Mouse (Mus musculus) heart, postnatal 25 days (tissue): ENCODE data around the gene H2-Q4. TPM values are rescaled to one million over a fixed set of nuclear protein-coding genes. Genes with fewer than 3 reads are reported as not detected.
"Not testable (repeated sequence)": the region's sequence is repeated elsewhere in the genome, so short reads cannot be mapped to it uniquely, and the experiment has no call there.

Experiments used
- DNase-seq: peaks from one replicate; pipeline ENCODE4 v3.0.0; 2022; ENCODE audit warnings: low spot score
- intact Hi-C: fragments of 180-260 bp; cut with DNase I; formaldehyde crosslinking; loops from one replicate; pipeline ENCODE4 v1.15.1; 2025
- total RNA-seq, 2 experiments: library from RNA; stranded (reverse); gene quantifications; 2 replicates each; pipeline ENCODE4 v1.2.3; 2021

The H2-Q4 gene
- total RNA-seq, 2 experiments from 2014 or later, result 7.9 to 11.0 TPM

GRCm38 (mm10) chr17:35418772-35419171, 39.4 kb downstream of the H2-Q4 start:
- intact Hi-C loops, result no loop called here
- DNase-seq, result no peak

GRCm38 (mm10) chr17:35419564-35419963, 40.1 kb downstream of the H2-Q4 start:
- DNase-seq, intact Hi-C loops: not testable (repeated sequence)

- DNase-seq, intact Hi-C loops: not testable (repeated sequence)
Observed at GRCm38 (mm10) chr17:35420206-35420810, 40.9 kb downstream of the H2-Q4 start.

GRCm38 (mm10) chr17:35421331-35421730, 41.9 kb downstream of the H2-Q4 start:
- DNase-seq, intact Hi-C loops: not testable (repeated sequence)

GRCm38 (mm10) chr17:35422360-35422759, 42.9 kb downstream of the H2-Q4 start:
- intact Hi-C loops, result not testable (repeated sequence)

GRCm38 (mm10) chr17:35423131-35423810, 43.9 kb downstream of the H2-Q4 start:
- DNase-seq, intact Hi-C loops: not testable (repeated sequence)

More at GRCm38 (mm10) chr17:35422360-35422759, 42.9 kb downstream of the H2-Q4 start:
- not testable (repeated sequence) for DNase-seq

GRCm38 (mm10) chr17:35424106-35424505, 44.7 kb downstream of the H2-Q4 start:
- DNase-seq, intact Hi-C loops: not testable (repeated sequence)

GRCm38 (mm10) chr17:35424624-35425416, 45.4 kb downstream of the H2-Q4 start, which contains the start of gene H2-Q6:
H2-Q6 (plus strand) TSS chr17:35424850.
- peak; percentile 29 for DNase-seq
- intact Hi-C loops, result not testable (repeated sequence)

GRCm38 (mm10) chr17:35425474-35425873, 46.1 kb downstream of the H2-Q4 start:
- DNase-seq, intact Hi-C loops: not testable (repeated sequence)

GRCm38 (mm10) chr17:35428883-35429282, 49.5 kb downstream of the H2-Q4 start:
- intact Hi-C loops, DNase-seq: not testable (repeated sequence)

GRCm38 (mm10) chr17:35430671-35431070, 51.3 kb downstream of the H2-Q4 start:
- DNase-seq, intact Hi-C loops: not testable (repeated sequence)

GRCm38 (mm10) chr17:35432167-35432566, 52.8 kb downstream of the H2-Q4 start:
- DNase-seq, intact Hi-C loops: not testable (repeated sequence)

GRCm38 (mm10) chr17:35434836-35435235, 55.4 kb downstream of the H2-Q4 start:
- intact Hi-C loops, DNase-seq: not testable (repeated sequence)

Other genes with a start within 250 kb of the H2-Q4 start
- gene Apom, start 247.6 kb upstream of the H2-Q4 start, total RNA-seq, result not detected
- 100 to 1,000 TPM; 222 to 232 TPM for gene Bag6, start 244.4 kb upstream of the H2-Q4 start, total RNA-seq
- gene Prrc2a, start 214.7 kb upstream of the H2-Q4 start, total RNA-seq, result 100 to 1,000 TPM; 135 to 143 TPM
- gene Aif1, start 203.5 kb upstream of the H2-Q4 start, total RNA-seq, result 1 to 10 TPM; 2.3 to 3.5 TPM
- gene Lst1, start 191.2 kb upstream of the H2-Q4 start, total RNA-seq, result 1 to 10 TPM; 2.7 to 5.3 TPM
- 1 to 10 TPM; 1.4 to 1.8 TPM for gene Ltb, start 185.2 kb upstream of the H2-Q4 start, total RNA-seq
- gene Tnf, start 177.6 kb upstream of the H2-Q4 start, total RNA-seq, result under 1 TPM; 0.56 to 0.60 TPM
- gene Lta, start 174.3 kb upstream of the H2-Q4 start, total RNA-seq, result not detected
- gene Gm16181, start 158.8 kb upstream of the H2-Q4 start, total RNA-seq, result under 1 TPM; 0.50 to 0.65 TPM
- gene Atp6v1g2, start 146.0 kb upstream of the H2-Q4 start, total RNA-seq, result 1 to 10 TPM; 2.5 to 2.8 TPM
- gene Nfkbil1, start 143.8 kb upstream of the H2-Q4 start, total RNA-seq, result 1 to 10 TPM; 8.2 to 8.7 TPM
- 10 to 100 TPM; 89.2 to 99.4 TPM for gene Ddx39b, start 137.9 kb upstream of the H2-Q4 start, total RNA-seq
- gene H2-D1, start 116.9 kb upstream of the H2-Q4 start, total RNA-seq, result 10 to 100 TPM; 84.3 to 89.6 TPM
- gene H2-Q1, start 59.2 kb upstream of the H2-Q4 start, total RNA-seq, result 1 to 10 TPM in 1 of 2 experiments, under 1 TPM in 1; 0.23 to 1.1 TPM
- under 1 TPM; 0.95 to 0.99 TPM for gene H2-Q2, start 37.4 kb upstream of the H2-Q4 start, total RNA-seq
- under 1 TPM; 0.34 to 0.75 TPM for gene H2-Q6, start 45.2 kb downstream of the H2-Q4 start, total RNA-seq
- 1 to 10 TPM; 1.3 to 1.4 TPM for gene H2-Q7, start 59.5 kb downstream of the H2-Q4 start, total RNA-seq
- under 1 TPM; 0.13 to 0.14 TPM for gene H2-Q10, start 90.5 kb downstream of the H2-Q4 start, total RNA-seq
- gene Pou5f1, start 126.4 kb downstream of the H2-Q4 start, total RNA-seq, result not detected
- gene Tcf19, start 137.2 kb downstream of the H2-Q4 start, total RNA-seq, result 1 to 10 TPM; 3.1 to 3.5 TPM
- gene Cchcr1, start 137.5 kb downstream of the H2-Q4 start, total RNA-seq, result 1 to 10 TPM; 2.2 to 2.8 TPM
- not detected for gene Psors1c2, start 153.6 kb downstream of the H2-Q4 start, total RNA-seq
- under 1 TPM; 0.26 to 0.28 TPM for gene Cdsn, start 172.5 kb downstream of the H2-Q4 start, total RNA-seq
- gene 2300002M23Rik, start 187.8 kb downstream of the H2-Q4 start, total RNA-seq, result not detected
- gene Sfta2, start 221.9 kb downstream of the H2-Q4 start, total RNA-seq, result not detected
- not detected for gene Gm9573, start 247.0 kb downstream of the H2-Q4 start, total RNA-seq